Mouse (Mus musculus) kidney, embryonic 15.5 days (tissue): Measurements from ENCODE around the gene Sgms1. TPM values are rescaled to one million over a fixed set of nuclear protein-coding genes. Genes with fewer than 3 reads are reported as not detected.

ENCODE experiments used
- ATAC-seq: fragments of 200-750 bp; cut with Nextera tagmentation; replicated peaks from 2 replicates; pipeline ENCODE4 v1.8.0; 2017; ENCODE audit warnings: moderate TSS enrichment; ENCODE audit not compliant: low FRiP score
- H3K27ac ChIP-seq: fragments of 300-500 bp; sonication (generic); 2 replicates; pipeline ENCODE4 v1.5.1; 2015; ENCODE audit warnings: mild to moderate bottlenecking, inconsistent platforms
- H3K27me3 ChIP-seq: fragments of 300-500 bp; sonication (generic); 2 replicates; pipeline ENCODE4 v1.6.1; 2015; ENCODE audit warnings: inconsistent platforms
- H3K36me3 ChIP-seq: fragments of 300-500 bp; sonication (generic); 2 replicates; pipeline ENCODE4 v1.6.1; 2015; ENCODE audit warnings: inconsistent platforms
- H3K4me1 ChIP-seq: fragments of 300-500 bp; sonication (generic); 2 replicates; pipeline ENCODE4 v1.6.1; 2015; ENCODE audit warnings: inconsistent platforms
- H3K4me2 ChIP-seq: fragments of 300-500 bp; sonication (generic); 2 replicates; pipeline ENCODE4 v1.6.1; 2015; ENCODE audit warnings: moderate library complexity, mild to moderate bottlenecking, inconsistent platforms
- H3K4me3 ChIP-seq: fragments of 300-500 bp; sonication (generic); replicated peaks from 2 replicates; pipeline ENCODE4 v1.5.1; 2015; ENCODE audit warnings: mild to moderate bottlenecking, inconsistent platforms
- H3K9ac ChIP-seq: fragments of 300-500 bp; sonication (generic); 2 replicates; pipeline ENCODE4 v1.6.1; 2015; ENCODE audit warnings: mild to moderate bottlenecking, inconsistent platforms
- H3K9me3 ChIP-seq: fragments of 300-500 bp; sonication (generic); replicated peaks from 2 replicates; pipeline ENCODE4 v1.6.1; 2016; ENCODE audit warnings: inconsistent platforms
- WGBS: fragments of 180-500 bp; shearing (Covaris S2); methylation state at CpG from one replicate; pipeline ENCODE4 v1.1.7; 2015; ENCODE audit warnings: mixed read lengths; 5-methylcytosine and 5-hydroxymethylcytosine counted together
- polyA plus RNA-seq: library from polyadenylated mRNA; unstranded; fragments of >200 nt; fragmentation: Nextera tagmentation; extraction: Ambion mirVana; gene quantifications from 2 replicates; pipeline ENCODE4 v1.2.1, GENCODE M21; 2015

Sgms1 gene
- polyA plus RNA-seq, 1 experiment from 2014 or later, result 57.0 TPM

DNA sequence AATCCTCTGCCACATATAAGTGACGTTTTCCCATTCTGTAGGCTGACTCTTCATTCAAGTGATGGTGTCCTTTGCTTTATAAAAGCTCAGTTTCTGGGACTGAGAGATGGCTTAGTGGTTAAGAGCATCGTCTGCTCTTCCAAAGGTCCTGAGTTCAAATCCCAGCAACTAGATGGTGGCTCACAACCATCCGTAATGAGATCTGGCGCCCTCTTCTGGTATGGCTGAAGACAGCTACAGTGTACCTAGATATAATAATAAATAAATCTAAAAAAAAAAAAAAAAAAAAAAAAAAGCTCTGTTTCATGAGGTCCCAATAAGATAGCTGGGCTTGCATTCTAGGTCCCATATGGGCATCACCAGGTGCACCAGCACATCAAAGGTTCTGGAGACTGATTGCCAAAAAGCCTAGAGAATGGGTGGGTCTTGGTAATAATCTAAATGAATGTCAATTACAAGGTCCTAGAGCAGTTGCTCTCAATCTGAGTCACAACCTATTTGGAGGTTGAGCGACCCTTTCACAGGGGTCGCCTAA, 272.0 kb downstream of the Sgms1 start:
- no peaks in the 10 kb centered on the region for H3K27me3 ChIP-seq
- no peak overlapping the region for H3K27ac ChIP-seq
- ATAC-seq, result no peak
- H3K36me3 ChIP-seq, result peaks cover 12% of the 10 kb centered on the region
- no peak overlapping the region for H3K4me2 ChIP-seq
- H3K9me3 ChIP-seq, result no peaks in the 10 kb centered on the region
- peaks cover 9% of the 10 kb centered on the region for H3K4me1 ChIP-seq
- 84% methylated on average over 6 of the region's 6 CpGs for WGBS
- no peak overlapping the region for H3K9ac ChIP-seq
- H3K4me3 ChIP-seq, result no peak overlapping the region

DNA sequence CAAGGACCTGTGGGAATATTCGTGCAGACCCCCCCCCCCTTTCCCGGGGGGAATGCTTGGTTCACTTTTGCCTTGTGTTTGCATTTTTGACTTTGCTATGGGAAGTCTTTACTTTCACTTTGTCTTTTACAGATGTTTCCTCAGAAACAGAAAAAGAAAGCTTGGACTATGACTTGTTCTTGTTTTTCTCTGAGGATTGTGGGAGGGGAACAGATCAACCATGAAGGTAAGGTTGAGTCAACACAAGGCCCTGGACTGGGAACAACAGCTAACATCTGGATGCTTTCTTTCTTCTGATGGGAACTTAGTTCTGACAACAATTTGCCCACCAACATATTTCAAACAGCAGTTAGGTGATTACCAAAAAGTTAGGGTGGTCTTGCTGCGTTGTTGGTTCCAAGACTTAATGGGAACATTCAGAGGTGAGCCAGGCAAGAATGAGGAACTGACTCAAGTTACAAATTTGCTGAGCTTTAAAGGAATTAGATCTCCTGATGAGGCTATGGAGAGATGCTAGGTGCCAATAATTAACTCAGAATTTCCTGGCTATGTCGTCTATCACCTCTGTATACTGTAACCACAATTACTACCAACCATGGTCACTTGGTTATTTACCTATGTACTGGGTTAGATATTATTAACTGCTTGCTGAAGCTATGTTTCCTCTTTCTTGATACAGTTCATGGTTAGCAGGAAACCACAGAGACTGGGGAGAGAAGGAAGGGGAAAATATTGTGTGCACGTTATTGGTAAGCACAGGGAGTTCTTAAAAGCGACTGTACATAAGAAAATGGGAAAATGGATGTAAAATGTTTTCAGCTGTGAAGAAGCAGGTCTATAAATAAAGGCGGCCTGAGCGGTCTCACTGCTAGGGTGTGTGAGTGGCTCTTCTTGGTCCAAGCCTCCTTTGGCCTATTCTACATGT, 277.4 kb downstream of the Sgms1 start:
- peaks cover 19% of the 10 kb centered on the region for H3K4me1 ChIP-seq
- H3K27ac ChIP-seq, result peak overlapping the region; percentile 65
- H3K4me3 ChIP-seq, result no peak overlapping the region
- no peak overlapping the region for H3K9ac ChIP-seq
- WGBS, result 69% methylated on average over 8 of the region's 8 CpGs
- no peak overlapping the region for H3K4me2 ChIP-seq
- H3K9me3 ChIP-seq, result no peaks in the 10 kb centered on the region
- ATAC-seq, result peak; percentile 46; the same call in 1 of the 2 replicates
- no peaks in the 10 kb centered on the region for H3K27me3 ChIP-seq
- no peaks in the 10 kb centered on the region for H3K36me3 ChIP-seq

DNA sequence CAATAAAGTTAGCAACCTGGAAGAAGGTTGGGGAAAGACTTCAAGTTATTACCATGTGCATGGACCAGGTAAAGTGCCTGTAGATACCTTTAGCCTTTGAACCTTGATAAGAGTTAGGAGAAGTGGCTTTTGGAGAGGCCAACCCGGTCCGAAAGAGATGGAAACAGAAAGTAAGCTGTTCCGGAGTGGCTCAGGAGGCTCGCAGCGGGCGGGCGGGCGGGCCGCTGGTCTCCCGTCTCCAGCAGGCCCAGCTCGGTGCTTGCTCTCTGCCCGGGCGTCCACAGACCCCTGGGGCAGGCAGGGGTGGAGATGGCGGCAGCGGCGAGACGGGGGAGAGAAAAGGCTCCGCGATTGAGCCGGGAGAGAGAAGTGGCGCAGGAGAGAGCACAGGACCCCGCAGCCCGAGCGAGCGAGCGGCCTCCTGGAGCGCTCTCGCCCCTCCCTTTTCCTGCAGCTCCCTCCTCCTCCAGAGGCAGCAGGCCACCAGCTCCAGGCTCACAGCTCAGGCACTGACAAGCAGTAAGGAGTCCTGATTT, 281.7 kb downstream of the Sgms1 start, which contains the start of gene Asah2:
Gene Asah2 (minus strand): TSS at position 441 of the 536 bp plus-strand sequence.
- peak within 1 kb of the TSS; percentile 95 for H3K27ac ChIP-seq
- H3K9me3 ChIP-seq, result no peaks in the 10 kb centered on the region
- peak within 1 kb of the TSS; percentile 72 for H3K4me3 ChIP-seq
- peak within 1 kb of the TSS; percentile 77 for H3K9ac ChIP-seq
- peaks cover 23% of the 10 kb centered on the region for H3K4me1 ChIP-seq
- ATAC-seq, result peak; percentile 96
- no peaks in the 10 kb centered on the region for H3K36me3 ChIP-seq
- H3K27me3 ChIP-seq, result no peaks in the 10 kb centered on the region
- peak within 1 kb of the TSS; percentile 54 for H3K4me2 ChIP-seq
- WGBS, result under 1% methylated on average over 23 of the region's 28 CpGs

DNA sequence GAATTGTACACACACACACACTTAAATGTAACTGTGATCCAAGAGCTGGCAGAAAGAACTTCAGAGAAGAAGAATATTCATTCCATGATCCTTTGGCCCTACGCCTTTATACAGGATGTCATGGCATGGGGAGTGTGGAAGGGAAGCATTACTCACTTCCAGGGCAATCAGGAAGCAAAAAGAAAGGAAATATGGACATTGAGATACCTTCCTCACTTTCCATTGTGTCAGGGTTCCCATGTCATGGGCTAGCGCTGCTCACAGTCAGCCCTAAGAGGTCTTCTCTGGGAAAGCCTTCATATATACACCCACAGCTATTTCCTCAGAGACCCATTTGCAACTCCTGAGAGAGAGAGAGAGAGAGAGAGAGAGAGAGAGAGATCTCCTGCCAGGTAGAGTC, 282.8 kb downstream of the Sgms1 start:
- peak overlapping the region; percentile 72 for H3K4me3 ChIP-seq
- no peaks in the 10 kb centered on the region for H3K9me3 ChIP-seq
- 91% methylated on average over 2 of the region's 2 CpGs for WGBS
- no peak for ATAC-seq
- no peak overlapping the region for H3K9ac ChIP-seq
- no peaks in the 10 kb centered on the region for H3K27me3 ChIP-seq
- no peaks in the 10 kb centered on the region for H3K36me3 ChIP-seq
- peak overlapping the region; percentile 54 for H3K4me2 ChIP-seq
- peak overlapping the region; percentile 95; the same call in 1 of the 2 replicates for H3K27ac ChIP-seq
- H3K4me1 ChIP-seq, result peaks cover 21% of the 10 kb centered on the region

DNA sequence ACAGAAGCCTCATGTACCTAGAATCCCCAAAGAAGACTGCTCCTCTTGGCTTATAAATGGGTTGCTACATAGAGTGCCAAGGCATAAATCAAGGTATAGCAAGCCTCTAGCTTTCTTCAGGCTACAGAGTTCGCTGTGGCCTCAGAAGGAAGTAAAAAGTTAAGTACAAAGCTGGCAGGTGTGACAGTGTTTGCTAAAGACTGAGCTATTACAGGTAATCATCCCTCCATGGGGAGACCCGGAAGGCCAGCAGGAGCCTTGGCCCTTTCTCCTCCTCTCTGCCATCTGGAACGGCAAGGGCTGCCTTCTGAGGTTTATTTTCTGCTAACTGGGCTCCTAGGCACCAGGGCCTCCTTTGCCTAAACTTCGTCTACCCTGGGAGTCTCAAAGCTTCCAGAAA, 285.3 kb downstream of the Sgms1 start:
- Histone ChIP-seq H3K27me3 (no peaks in the 10 kb centered on the region), H3K36me3 (no peaks in the 10 kb centered on the region), H3K9me3 (no peaks in the 10 kb centered on the region), H3K9ac (no peak overlapping the region), H3K4me1 (peaks cover 12% of the 10 kb centered on the region), H3K4me3 (no peak overlapping the region), H3K27ac (no peak overlapping the region), H3K4me2 (no peak overlapping the region)
- no peak for ATAC-seq
- 68% methylated on average over 4 of the region's 4 CpGs for WGBS

DNA sequence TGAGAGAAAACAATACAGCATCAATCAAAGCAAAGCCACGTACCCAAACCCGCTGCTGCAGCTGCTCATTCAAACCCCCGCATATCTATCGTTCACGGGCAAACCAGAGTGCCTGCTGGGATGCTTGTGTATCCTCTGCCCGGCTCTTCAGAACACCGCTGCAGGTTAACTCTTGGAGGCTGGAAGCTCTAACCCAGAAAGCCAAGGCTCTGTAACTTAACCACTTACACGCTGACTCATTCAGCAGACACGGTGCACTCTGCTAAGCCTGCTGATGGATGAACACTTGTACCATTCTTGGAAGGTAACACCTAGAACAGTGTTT, 286.6 kb downstream of the Sgms1 start:
- WGBS, result 14% methylated on average over 9 of the region's 9 CpGs
- peak overlapping the region; percentile 44 for H3K4me2 ChIP-seq
- peaks cover 10% of the 10 kb centered on the region for H3K4me1 ChIP-seq
- H3K9me3 ChIP-seq, result no peaks in the 10 kb centered on the region
- H3K9ac ChIP-seq, result no peak overlapping the region
- H3K4me3 ChIP-seq, result peak overlapping the region; percentile 16; the same call in 1 of the 2 replicates
- no peaks in the 10 kb centered on the region for H3K36me3 ChIP-seq
- no peaks in the 10 kb centered on the region for H3K27me3 ChIP-seq
- no peak for ATAC-seq
- no peak overlapping the region for H3K27ac ChIP-seq

DNA sequence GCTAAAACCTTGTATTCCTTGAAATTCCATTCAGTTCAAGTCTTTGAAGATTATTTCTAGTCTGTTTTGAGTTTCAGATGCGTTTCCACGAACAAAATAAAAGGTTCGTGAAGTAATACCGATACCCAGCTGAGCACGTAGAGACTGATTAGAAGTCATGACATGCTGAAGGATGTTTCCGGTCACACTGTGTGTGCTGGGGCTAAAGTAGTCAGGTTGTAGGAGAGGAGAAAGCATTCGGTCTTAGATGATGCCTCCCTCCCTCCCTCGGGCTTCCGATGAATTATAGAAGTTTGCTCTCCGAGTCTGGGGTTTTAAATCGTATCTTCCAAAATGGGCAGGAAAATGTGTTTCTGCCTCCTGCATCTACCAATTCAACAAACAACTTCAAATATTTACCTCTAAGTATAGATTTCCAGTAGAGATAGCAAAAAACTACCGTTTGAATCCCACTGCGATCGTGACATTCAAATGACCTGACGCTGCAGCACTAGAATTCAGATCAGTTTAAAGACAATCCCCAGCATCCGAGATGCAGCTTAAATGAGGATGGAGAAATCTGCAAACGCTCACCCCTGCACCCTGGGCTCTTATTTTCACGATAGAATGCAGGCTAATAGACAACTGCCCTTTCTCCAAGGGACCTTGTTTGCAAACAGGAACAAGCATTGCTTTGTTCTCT, 287.1 kb downstream of the Sgms1 start:
- H3K27me3 ChIP-seq, result no peaks in the 10 kb centered on the region
- WGBS, result 35% methylated on average over 18 of the region's 18 CpGs
- peaks cover 10% of the 10 kb centered on the region for H3K4me1 ChIP-seq
- H3K27ac ChIP-seq, result no peak overlapping the region
- H3K9ac ChIP-seq, result no peak overlapping the region
- no peaks in the 10 kb centered on the region for H3K36me3 ChIP-seq
- no peaks in the 10 kb centered on the region for H3K9me3 ChIP-seq
- peak overlapping the region; percentile 44 for H3K4me2 ChIP-seq
- no peak for ATAC-seq
- H3K4me3 ChIP-seq, result peak overlapping the region; percentile 16; the same call in 1 of the 2 replicates

DNA sequence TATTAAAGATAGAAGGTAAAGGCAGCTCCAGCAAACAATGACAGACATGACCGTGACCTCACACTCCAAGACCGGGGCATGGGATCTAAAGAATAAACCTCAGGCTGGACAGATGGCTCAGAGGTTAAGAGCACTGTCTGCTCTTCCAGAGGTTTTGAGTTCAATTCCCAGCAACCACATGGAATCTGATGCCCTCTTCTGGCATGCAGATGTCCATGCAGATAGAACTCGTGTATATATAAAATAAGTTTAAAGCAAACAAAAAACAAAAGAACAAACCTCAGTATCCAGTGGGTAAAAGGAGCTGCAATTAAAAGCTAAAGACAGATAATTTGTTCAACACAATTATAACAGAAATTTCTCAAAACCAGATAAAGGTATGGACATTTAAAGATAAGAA, 290.9 kb downstream of the Sgms1 start:
- 75% methylated on average over 3 of the region's 3 CpGs for WGBS
- Histone ChIP-seq H3K27me3 (no peaks in the 10 kb centered on the region), H3K27ac (no peak overlapping the region), H3K4me3 (no peak overlapping the region), H3K9ac (no peak overlapping the region), H3K4me1 (peaks cover 10% of the 10 kb centered on the region), H3K4me2 (no peak overlapping the region), H3K36me3 (no peaks in the 10 kb centered on the region), H3K9me3 (no peaks in the 10 kb centered on the region)
- no peak for ATAC-seq

DNA sequence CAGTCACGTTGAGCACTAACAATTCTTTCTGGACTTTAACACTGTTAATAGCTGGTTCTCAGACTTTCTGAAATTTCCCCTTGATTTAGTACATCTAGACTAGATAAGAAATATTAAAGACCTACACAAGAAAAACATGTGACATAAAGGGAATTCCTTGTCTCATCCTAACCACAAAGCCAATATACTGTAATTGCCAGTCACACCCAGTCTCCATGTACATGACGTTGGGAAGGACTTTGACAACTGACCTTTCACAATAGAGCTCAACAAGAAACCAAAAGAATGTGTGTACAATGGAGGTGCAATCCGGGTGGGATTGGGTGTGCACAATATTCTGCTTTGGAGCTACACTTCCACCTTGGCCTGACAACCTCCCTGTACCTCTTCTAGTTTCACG, 297.2 kb downstream of the Sgms1 start:
- Histone ChIP-seq H3K4me2 (no peak overlapping the region), H3K4me1 (no peaks in the 10 kb centered on the region), H3K36me3 (no peaks in the 10 kb centered on the region), H3K27me3 (no peaks in the 10 kb centered on the region), H3K4me3 (no peak overlapping the region), H3K9me3 (no peaks in the 10 kb centered on the region; the same call in 1 of the 2 replicates), H3K27ac (no peak overlapping the region), H3K9ac (no peak overlapping the region)
- ATAC-seq, result no peak
- 83% methylated on average over 4 of the region's 4 CpGs for WGBS

DNA sequence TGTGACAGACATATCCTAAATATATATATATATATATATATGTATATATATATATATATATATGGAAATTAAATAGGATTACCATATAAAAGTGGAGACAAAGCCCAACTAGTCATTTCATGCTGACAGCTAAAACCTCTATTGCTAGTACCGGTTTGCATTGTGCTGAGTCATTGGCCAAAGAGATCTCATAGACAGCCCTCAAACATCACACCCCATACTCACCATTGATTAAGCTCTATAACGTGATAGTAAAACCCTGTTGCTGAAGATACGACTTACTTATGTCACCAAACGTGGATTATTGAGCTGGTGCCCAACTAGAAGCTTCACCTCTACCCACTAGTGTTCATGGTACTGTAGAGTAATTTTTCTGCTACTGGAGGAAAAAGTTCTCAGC, 298.7 kb downstream of the Sgms1 start:
- Histone ChIP-seq H3K36me3 (no peaks in the 10 kb centered on the region), H3K4me2 (no peak overlapping the region), H3K9ac (no peak overlapping the region), H3K4me1 (no peaks in the 10 kb centered on the region), H3K27ac (no peak overlapping the region), H3K4me3 (no peak overlapping the region), H3K27me3 (no peaks in the 10 kb centered on the region), H3K9me3 (no peaks in the 10 kb centered on the region; the same call in 1 of the 2 replicates)
- no peak for ATAC-seq
- 94% methylated on average over 4 of the region's 4 CpGs for WGBS

DNA sequence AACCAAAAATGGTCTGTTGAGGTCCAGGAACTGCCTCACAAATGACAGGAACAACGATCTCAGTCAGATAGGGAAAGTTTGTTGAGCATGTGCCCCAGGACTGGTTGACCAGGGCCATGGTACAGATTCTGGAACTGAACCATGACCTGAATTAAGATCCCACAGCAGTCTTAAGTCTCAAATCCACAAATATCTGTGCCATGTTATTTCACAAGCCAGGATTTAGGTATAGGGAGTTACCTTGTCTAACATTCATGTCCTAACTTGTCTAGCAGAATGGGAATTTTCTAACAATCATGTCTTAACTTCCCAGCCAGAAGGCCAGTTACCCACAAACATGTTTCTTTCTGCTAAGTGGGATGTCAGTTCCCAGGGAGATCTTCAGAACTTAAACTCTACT, 300.9 kb downstream of the Sgms1 start:
- Histone ChIP-seq H3K4me1 (no peaks in the 10 kb centered on the region), H3K9me3 (no peaks in the 10 kb centered on the region; the same call in 1 of the 2 replicates), H3K4me3 (no peak overlapping the region), H3K36me3 (no peaks in the 10 kb centered on the region), H3K27me3 (no peaks in the 10 kb centered on the region), H3K9ac (no peak overlapping the region), H3K4me2 (no peak overlapping the region), H3K27ac (no peak overlapping the region)
- no peak for ATAC-seq
- WGBS, result 83% methylated on average over 1 of the region's 1 CpGs
